17 mouse cellular contexts compared by ENCODE assay signal in the genomic region with DNA sequence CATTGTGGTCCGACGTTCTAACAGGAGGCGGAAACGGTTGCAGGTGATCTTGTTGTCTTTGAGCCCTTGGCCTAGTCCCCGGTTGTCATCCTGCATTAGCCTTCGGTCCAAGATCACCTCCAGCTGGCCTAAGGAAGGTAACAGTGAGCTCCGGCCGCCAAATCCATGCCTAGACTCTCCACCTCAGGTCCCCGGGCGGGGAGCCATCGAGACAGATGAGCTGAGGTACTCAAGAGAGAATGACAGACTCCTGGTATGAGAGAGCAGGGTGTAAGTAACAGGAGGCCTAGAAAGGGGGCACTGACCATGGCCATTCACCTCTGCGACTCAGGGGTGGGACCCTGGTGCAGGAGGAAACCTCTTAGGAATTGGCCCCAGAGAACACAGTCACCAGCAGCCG. TPM values are rescaled to one million over a fixed set of nuclear protein-coding genes. Genes with fewer than 3 reads are reported as not detected.
DNase-seq lines count a peak whose midpoint lies in the region; ATAC-seq and TF ChIP-seq lines count a peak whose summit lies in the region.
"Had no signal": no experiment of that assay in that cellular context is flagged by ENCODE, and none has a peak within 500 bp of the region (broad histone marks: within the 10 kb centered on the region; RNA-seq: fewer than 3 reads in every experiment).

No protein-coding gene starts in this region.

- no peak for TF ChIP-seq POLR2A in cortical plate, adult 2 months (IDR thresholded peaks at IDR 0.05; ENCODE audit: extremely low read depth, insufficient read depth, low read length)

- no peaks in the 10 kb centered on the region for H3K27me3 ChIP-seq in heart, embryonic 12.5 days (replicated peaks)
- H3K27me3 ChIP-seq: CH12.LX; hindbrain, embryonic 15.5 days; limb, embryonic 15.5 days had no signal

- no peaks in the 10 kb centered on the region for H3K9me3 ChIP-seq in heart, embryonic 12.5 days (replicated peaks)
- H3K9me3 ChIP-seq: hindbrain, embryonic 15.5 days; limb, embryonic 15.5 days had no signal

- H3K36me3 ChIP-seq in heart, embryonic 12.5 days = peaks cover 86% of the 10 kb centered on the region

- no peak overlapping the region for H3K4me2 ChIP-seq in heart, embryonic 12.5 days
- H3K4me2 ChIP-seq: hindbrain, embryonic 15.5 days; limb, embryonic 15.5 days; lung, embryonic 14.5 days had no signal

- peaks cover 13% of the 10 kb centered on the region for H3K4me1 ChIP-seq in heart, embryonic 12.5 days (replicated peaks)
- no peaks in the 10 kb centered on the region for H3K4me1 ChIP-seq in cortical plate, adult 2 months (ENCODE audit: control insufficient read depth, insufficient read depth, low read length)
- H3K4me1 ChIP-seq: hindbrain, embryonic 15.5 days had no signal

- TF ChIP-seq CTCF in left cerebral cortex, adult 2 months (IDR thresholded peaks at IDR 0.05) = no peak
- TF ChIP-seq CTCF in cortical plate, adult 2 months (IDR thresholded peaks at IDR 0.05; ENCODE audit: extremely low read depth, insufficient read depth, low read length) = no peak

- no peak overlapping the region for H3K4me3 ChIP-seq in heart, embryonic 12.5 days
- no peak overlapping the region for H3K4me3 ChIP-seq in left cerebral cortex, adult 2 months
- H3K4me3 ChIP-seq in cortical plate, adult 2 months (ENCODE audit: insufficient read depth, low read length) = no peak overlapping the region
- H3K4me3 ChIP-seq: hindbrain, embryonic 15.5 days; limb, embryonic 15.5 days had no signal

- peak overlapping the region; percentile 63 for H3K27ac ChIP-seq in heart, embryonic 12.5 days (ENCODE audit: poor library complexity, severe bottlenecking)
- H3K27ac ChIP-seq in left cerebral cortex, adult 2 months = peak overlapping the region; percentile 57
- H3K27ac ChIP-seq in cortical plate, adult 2 months (ENCODE audit: insufficient read depth, low read length) = peak overlapping the region; percentile 86
- H3K27ac ChIP-seq: hindbrain, embryonic 15.5 days had no signal

- no peak overlapping the region for H3K9ac ChIP-seq in heart, embryonic 12.5 days
- H3K9ac ChIP-seq: forebrain, postnatal 0 days; hindbrain, embryonic 15.5 days; limb, embryonic 15.5 days; lung, embryonic 14.5 days had no signal

- intact Hi-C loops in heart, postnatal 36 days (cut with DNase I) = no loop called here
- intact Hi-C loops in left cerebral cortex, adult 2 months (cut with DNase I) = no loop called here

- ATAC-seq in cerebellum, adult (ENCODE audit: insufficient number of reproducible peaks, low FRiP score, low TSS enrichment) = 0 out of 2 replicates have a peak, but pooled peaks have one; percentile 43
- ATAC-seq in heart, embryonic 12.5 days (ENCODE audit: insufficient number of reproducible peaks, low FRiP score) = no peak
- ATAC-seq: activated CD4-positive, CD25-positive, alpha-beta regulatory T cell, adult 4 months had no signal

- DNase-seq in cerebellum, postnatal 4 days (ENCODE audit: low spot score in 2 of 2) = no peak
- DNase-seq in heart, postnatal 36 days = no peak
- no peak for DNase-seq in left cerebral cortex, adult 2 months (ENCODE audit: extremely low spot score in 1 of 2, low spot score in 2 of 2)
- no peak for DNase-seq in left cerebral cortex, adult 8-10 months (ENCODE audit: low spot score in 2 of 2)
- DNase-seq in embryo, embryonic 10.5 days (ENCODE audit: low spot score) = no peak
- DNase-seq: forebrain, postnatal 0 days; gastrocnemius, postnatal 36 days; kidney, adult 2 months; lung, embryonic 14.5 days; right cerebral cortex, postnatal 4 days had no signal

- 83% methylated on average over 13 of the region's 13 CpGs for WGBS in heart, embryonic 12.5 days

RNA-seq across cellular contexts. Expression of a gene that starts 13.4 kb away (rescaled TPM):
- 14.4 and 15.8 TPM in 2 replicates for polyA plus RNA-seq in heart, embryonic 12.5 days (2016; fragmentation: Nextera tagmentation; extraction: Ambion mirVana)
- 10 to 100 TPM; 36.1 to 36.4 TPM for total RNA-seq in heart, postnatal 36 days (2021)
- total RNA-seq in left cerebral cortex, adult 2 months (2021) = 10 to 100 TPM; 46.4 to 56.4 TPM
- total RNA-seq in left cerebral cortex, adult 8-10 months (2022) = 10 to 100 TPM; 50.5 to 63.4 (median 57.2) TPM
- 54.6 and 61.3 TPM in 2 replicates for polyA plus RNA-seq in cortical plate, adult 2 months (2012; rRNA removed)

RNA-seq across cellular contexts. Expression of a gene that starts 14.8 kb away (rescaled TPM):
- polyA plus RNA-seq in heart, embryonic 12.5 days (2016; fragmentation: Nextera tagmentation; extraction: Ambion mirVana) = 25.0 and 31.0 TPM in 2 replicates
- 10 to 100 TPM; 60.0 to 62.9 TPM for total RNA-seq in heart, postnatal 36 days (2021)
- 100 to 1,000 TPM; 152 to 157 TPM for total RNA-seq in left cerebral cortex, adult 2 months (2021)
- 100 to 1,000 TPM; 158 to 168 (median 165) TPM for total RNA-seq in left cerebral cortex, adult 8-10 months (2022)
- 112 and 115 TPM in 2 replicates for polyA plus RNA-seq in cortical plate, adult 2 months (2012; rRNA removed)

RNA-seq across cellular contexts. Expression of a gene that starts 15.5 kb away (rescaled TPM):
- 20.5 and 21.0 TPM in 2 replicates for polyA plus RNA-seq in heart, embryonic 12.5 days (2016; fragmentation: Nextera tagmentation; extraction: Ambion mirVana)
- total RNA-seq in heart, postnatal 36 days (2021) = 10 to 100 TPM; 15.5 to 16.9 TPM
- total RNA-seq in left cerebral cortex, adult 2 months (2021) = 10 to 100 TPM; 37.7 to 43.7 TPM
- total RNA-seq in left cerebral cortex, adult 8-10 months (2022) = 10 to 100 TPM; 40.2 to 43.7 (median 42.4) TPM
- polyA plus RNA-seq in cortical plate, adult 2 months (2012; rRNA removed) = 55.4 and 56.8 TPM in 2 replicates

RNA-seq across cellular contexts. Expression of a gene that starts 31.4 kb away (rescaled TPM):
- polyA plus RNA-seq in heart, embryonic 12.5 days (2016; fragmentation: Nextera tagmentation; extraction: Ambion mirVana) = 10.2 and 11.4 TPM in 2 replicates
- total RNA-seq in heart, postnatal 36 days (2021) = 10 to 100 TPM in 1 of 2 experiments, 1 to 10 TPM in 1; 6.9 to 16.0 TPM
- total RNA-seq in left cerebral cortex, adult 2 months (2021) = 1 to 10 TPM; 5.3 to 6.8 TPM
- total RNA-seq in left cerebral cortex, adult 8-10 months (2022) = 10 to 100 TPM in 1 of 4 experiments, 1 to 10 TPM in 3; 4.5 to 10.5 (median 6.9) TPM
- polyA plus RNA-seq in cortical plate, adult 2 months (2012; rRNA removed) = 5.9 and 7.6 TPM in 2 replicates

RNA-seq across cellular contexts. Expression of a gene that starts 32.1 kb away (rescaled TPM):
- 6.1 and 8.9 TPM in 2 replicates for polyA plus RNA-seq in heart, embryonic 12.5 days (2016; fragmentation: Nextera tagmentation; extraction: Ambion mirVana)
- total RNA-seq in heart, postnatal 36 days (2021) = 1 to 10 TPM; 3.8 to 7.0 TPM
- 10 to 100 TPM; 14.9 to 15.2 TPM for total RNA-seq in left cerebral cortex, adult 2 months (2021)
- 10 to 100 TPM; 16.3 to 21.7 (median 18.0) TPM for total RNA-seq in left cerebral cortex, adult 8-10 months (2022)
- 17.4 and 23.3 TPM in 2 replicates for polyA plus RNA-seq in cortical plate, adult 2 months (2012; rRNA removed)
